Mouse (Mus musculus) left cerebral cortex, postnatal 36 days (tissue): ENCODE results near the gene Tmem30b. TPM values are rescaled to one million over a fixed set of nuclear protein-coding genes. Genes with fewer than 3 reads are reported as not detected.
"Not testable (repeated sequence)": the region's sequence is repeated elsewhere in the genome, so short reads cannot be mapped to it uniquely, and the experiment has no call there.

Experiments used
- DNase-seq, 2 experiments: peaks; one replicate each; pipeline ENCODE4 v3.0.0; 2021 to 2022; ENCODE audit warnings: low spot score in 2 of 2, mixed read lengths in 1 of 2
- intact Hi-C: fragments of 180-260 bp; cut with DNase I; formaldehyde crosslinking; loops from one replicate; pipeline ENCODE4 v1.15.1; 2025
- total RNA-seq, 2 experiments: library from RNA; stranded (reverse); gene quantifications; 2 replicates each; pipeline ENCODE4 v1.2.3; 2021

Tmem30b gene
- total RNA-seq, 2 experiments from 2014 or later = 0.12 TPM; not detected in 1

- intact Hi-C loops = loop anchor here (10.0 kb wide), 1 partner anchor 452 kb away; no protein-coding TSS in a partner anchor
- not testable (repeated sequence) for DNase-seq
Measured at GRCm38 (mm10) chr12:73563122-73563521, 16.9 kb upstream of the Tmem30b start.

- intact Hi-C loops = loop anchor here (10.0 kb wide), 1 partner anchor 455 kb away; no protein-coding TSS in a partner anchor
- DNase-seq = no peak
Measured at GRCm38 (mm10) chr12:73560091-73560490, 13.9 kb upstream of the Tmem30b start.

GRCm38 (mm10) chr12:73558525-73559195 is 12.5 kb upstream of the Tmem30b start:
- intact Hi-C loops = loop anchor here (10.0 kb wide), 1 partner anchor 534 kb away; no protein-coding TSS in a partner anchor

GRCm38 (mm10) chr12:73554155-73554554 is 8.0 kb upstream of the Tmem30b start:
- intact Hi-C loops = loop anchor here (10.0 kb wide), 1 partner anchor 529 kb away; no protein-coding TSS in a partner anchor
- DNase-seq = peak; percentile 34 to 47

More at GRCm38 (mm10) chr12:73558525-73559195, 12.5 kb upstream of the Tmem30b start:
- DNase-seq = peak; percentile 55 to 70

- no peak for DNase-seq
- intact Hi-C loops = no loop called here
Measured at GRCm38 (mm10) chr12:73548259-73548658, 2.1 kb upstream of the Tmem30b start.

- intact Hi-C loops = no loop called here
Measured at GRCm38 (mm10) chr12:73547646-73548045, 1.5 kb upstream of the Tmem30b start.

GRCm38 (mm10) chr12:73545672-73546085 is 513 bp downstream of the Tmem30b start:
- no peak for DNase-seq

More at GRCm38 (mm10) chr12:73547646-73548045, 1.5 kb upstream of the Tmem30b start:
- DNase-seq = no peak

GRCm38 (mm10) chr12:73544736-73545671 is 1.2 kb downstream of the Tmem30b start:
- intact Hi-C loops = no loop called here
- no peak for DNase-seq

More at GRCm38 (mm10) chr12:73545672-73546085, 513 bp downstream of the Tmem30b start:
- intact Hi-C loops = no loop called here

GRCm38 (mm10) chr12:73543191-73543590 is 3.0 kb downstream of the Tmem30b start:
- intact Hi-C loops = no loop called here
- no peak for DNase-seq

- intact Hi-C loops = no loop called here
- no peak for DNase-seq
Measured at GRCm38 (mm10) chr12:73540402-73540801, 5.8 kb downstream of the Tmem30b start.

- DNase-seq = no peak
- intact Hi-C loops = no loop called here
Measured at GRCm38 (mm10) chr12:73539151-73539550, 7.0 kb downstream of the Tmem30b start.

- intact Hi-C loops, DNase-seq: not testable (repeated sequence)
Measured at GRCm38 (mm10) chr12:73538139-73538508, 8.1 kb downstream of the Tmem30b start.

- DNase-seq = no peak
- intact Hi-C loops = no loop called here
Measured at GRCm38 (mm10) chr12:73537499-73538138, 8.6 kb downstream of the Tmem30b start.

GRCm38 (mm10) chr12:73534591-73534990 is 11.6 kb downstream of the Tmem30b start:
- DNase-seq = peak; percentile 35 to 39
- intact Hi-C loops = no loop called here

GRCm38 (mm10) chr12:73531889-73532479 is 14.2 kb downstream of the Tmem30b start:
- intact Hi-C loops = no loop called here
- peak in 1 of 2 experiments; percentile 22 for DNase-seq

GRCm38 (mm10) chr12:73529590-73529989 is 16.6 kb downstream of the Tmem30b start:
- no peak for DNase-seq
- intact Hi-C loops = no loop called here

- intact Hi-C loops = no loop called here
- DNase-seq = no peak
Measured at GRCm38 (mm10) chr12:73529131-73529530, 17.1 kb downstream of the Tmem30b start.

- DNase-seq, intact Hi-C loops: not testable (repeated sequence)
Measured at GRCm38 (mm10) chr12:73528142-73528541, 18.1 kb downstream of the Tmem30b start.

- no peak for DNase-seq
- intact Hi-C loops = no loop called here
Measured at GRCm38 (mm10) chr12:73525254-73525885, 20.8 kb downstream of the Tmem30b start.
